Mouse (Mus musculus) left cerebral cortex, adult 9 months (tissue): ENCODE measurements at regions not wholly inside any gene's neighbourhood (a gene's known extent, or its start where the extent isn't known, plus 50 kb on each side); places are given as distances from the start of the nearest gene placed in this dataset.
A peak's percentile ranks its signal among the peaks of the same experiment; 100 is the strongest.

Source experiments
- DNase-seq, 2 experiments: peaks; one replicate each; pipeline ENCODE4 v3.0.0; 2022; ENCODE audit warnings: low spot score in 2 of 2

- no peak for DNase-seq
These were observed 85.6 kb downstream of the Fgf18 start for GRCm38 (mm10) chr11:33061570-33061969.

DNA sequence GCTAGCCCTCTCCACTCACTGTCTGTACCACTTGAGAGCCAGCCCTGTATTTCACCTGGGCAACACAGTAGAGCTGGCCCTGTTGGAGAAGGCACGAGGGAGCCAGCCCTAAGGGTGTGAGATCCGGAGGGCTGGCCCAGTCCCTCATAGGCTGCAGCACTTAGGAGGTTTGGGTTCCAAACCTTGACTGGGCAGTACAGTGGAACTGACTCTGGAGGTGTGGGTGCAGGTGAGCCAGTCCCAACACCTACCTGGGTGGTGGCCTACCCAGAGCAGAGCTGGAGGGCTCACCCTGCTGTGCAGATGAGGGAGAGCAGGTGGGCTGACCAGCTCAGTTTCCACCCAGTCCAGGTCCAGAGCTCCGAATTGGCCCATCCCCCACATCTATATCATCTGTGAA lies 86.8 kb downstream of the Fgf18 start:
- no peak for DNase-seq

DNA sequence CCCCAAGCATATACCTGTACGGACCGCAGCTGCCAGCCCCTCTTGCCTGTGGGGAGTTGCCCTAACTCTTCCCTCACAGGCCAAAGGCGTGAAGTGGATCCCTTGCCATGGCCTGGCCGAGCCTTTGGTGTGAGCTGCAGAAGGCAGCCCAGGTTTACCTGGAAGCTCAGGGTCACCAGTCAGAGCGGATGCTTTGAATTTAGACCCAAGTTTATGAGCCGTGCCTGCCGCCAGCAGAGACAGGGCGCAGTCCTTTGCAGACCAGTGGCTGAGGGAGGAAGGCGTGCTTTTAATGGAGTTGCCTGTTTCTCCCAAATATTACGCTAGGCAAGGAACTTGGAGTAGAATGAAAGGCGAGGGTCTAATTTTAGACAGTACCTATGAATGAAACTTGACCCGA lies 97.0 kb downstream of the Fgf18 start:
- DNase-seq, result no peak

DNA sequence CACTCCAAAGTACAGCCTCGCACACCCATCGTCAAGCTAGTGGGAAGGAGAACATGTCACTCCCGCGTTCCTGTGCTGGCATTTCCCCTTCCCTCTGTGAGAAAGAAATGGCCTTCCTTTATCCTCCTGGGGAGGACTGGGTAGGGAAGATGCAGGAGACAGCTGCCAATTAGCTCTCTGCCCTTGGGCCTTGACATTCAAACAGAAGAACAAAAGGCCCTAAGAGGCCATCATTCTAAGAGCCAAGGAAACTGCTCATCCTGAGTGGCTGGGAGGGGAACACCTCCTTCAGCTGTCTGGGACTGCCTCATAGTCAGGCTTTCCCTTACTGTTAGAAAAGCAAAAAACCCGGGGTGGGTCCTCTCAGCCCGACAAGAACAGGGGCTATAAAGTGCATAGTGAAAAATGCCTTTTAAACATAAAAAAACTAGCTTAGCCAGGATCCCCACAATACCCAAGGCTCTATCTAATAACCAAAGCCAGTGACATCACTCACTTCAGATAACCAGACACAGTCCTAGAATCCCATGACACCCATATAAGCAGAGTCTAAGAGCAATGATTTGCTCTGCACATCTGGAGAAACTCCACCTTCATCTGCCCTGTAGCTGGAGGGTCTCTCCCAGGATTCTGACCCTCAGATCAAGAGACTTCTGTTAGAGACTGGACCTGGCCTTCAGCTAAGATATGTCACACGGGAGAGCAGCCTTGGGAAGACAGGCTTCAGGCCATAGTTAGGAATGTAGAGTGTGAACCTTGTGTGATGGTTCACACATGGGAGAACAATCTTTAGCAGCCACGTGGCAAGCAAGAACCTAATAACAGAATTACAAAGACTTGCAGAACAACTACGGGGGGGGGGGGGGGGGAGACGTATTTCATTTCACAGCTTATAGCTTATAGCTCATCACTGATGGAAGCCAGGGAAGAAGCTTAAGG lies 107.1 kb downstream of the Fgf18 start:
- DNase-seq, result no peak

- DNase-seq, result no peak
These were observed 110.8 kb downstream of the Fgf18 start for GRCm38 (mm10) chr11:33036367-33036766.

- DNase-seq, result no peak
These were observed 118.3 kb downstream of the Fgf18 start for GRCm38 (mm10) chr11:33028920-33029319.

GRCm38 (mm10) chr11:33027121-33027520 lies 120.1 kb downstream of the Fgf18 start:
- no peak for DNase-seq

- no peak for DNase-seq
These were observed 133.7 kb downstream of the Fgf18 start for GRCm38 (mm10) chr11:33013229-33014185.

DNA sequence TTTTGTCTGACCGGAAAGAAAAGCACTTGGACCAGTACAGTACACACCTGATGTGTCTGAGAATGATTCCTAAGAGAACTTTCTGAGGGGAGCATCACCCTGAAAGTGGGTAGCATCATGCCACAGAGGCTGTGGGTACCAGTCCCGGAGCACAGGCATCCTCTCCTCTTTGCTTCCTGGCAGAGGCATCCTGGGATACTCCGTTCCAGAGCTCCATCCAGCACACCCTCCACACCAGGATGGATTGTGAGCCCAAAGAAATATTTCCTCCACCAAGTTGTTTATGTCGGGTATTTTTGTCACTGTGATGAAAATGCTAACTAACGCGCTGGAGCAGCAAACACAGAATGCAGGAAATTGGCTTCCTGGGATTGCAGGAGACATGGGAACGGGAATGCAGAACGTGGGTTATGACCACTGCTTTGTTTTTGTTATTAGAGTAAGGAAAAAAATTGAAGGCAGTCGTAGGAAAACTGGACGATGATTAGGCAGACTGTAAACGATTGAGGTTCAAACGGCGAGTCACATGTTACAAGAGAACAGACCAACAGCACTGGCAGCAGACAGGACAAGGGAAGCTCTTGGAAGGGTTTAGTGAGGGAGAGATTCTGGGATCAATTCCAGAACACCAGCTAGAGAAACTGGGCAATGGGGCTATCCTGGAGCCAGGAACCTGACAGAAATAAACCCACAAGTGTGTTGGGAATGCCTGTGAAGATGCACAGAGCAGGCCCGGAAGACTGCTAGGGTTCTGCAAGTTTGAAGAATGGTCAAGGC lies 134.6 kb downstream of the Fgf18 start:
- DNase-seq, result no peak

DNA sequence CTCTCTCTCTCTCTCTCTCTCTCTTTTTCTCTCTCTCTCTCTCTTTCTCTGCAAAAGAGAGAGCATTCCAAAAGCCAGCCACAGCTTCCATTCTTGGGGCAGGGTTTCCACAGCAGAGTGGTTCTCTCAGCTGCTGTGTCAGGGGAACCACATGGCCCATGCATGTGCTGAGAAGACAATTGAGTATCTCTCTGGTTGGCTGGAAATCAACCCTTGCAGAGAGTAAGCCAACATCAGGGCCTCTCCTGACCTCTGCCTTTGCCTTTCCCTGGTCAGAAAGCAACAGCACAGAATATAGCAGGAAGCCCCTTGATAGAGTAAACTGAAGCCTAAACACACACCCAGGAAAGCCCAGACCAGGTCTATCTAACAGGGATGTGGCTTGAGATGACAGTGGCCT lies 138.6 kb downstream of the Fgf18 start:
- no peak for DNase-seq

- no peak for DNase-seq
These were observed 139.2 kb downstream of the Fgf18 start for GRCm38 (mm10) chr11:33007826-33008530.

GRCm38 (mm10) chr11:33007366-33007765 lies 139.8 kb downstream of the Fgf18 start:
- no peak for DNase-seq

DNA sequence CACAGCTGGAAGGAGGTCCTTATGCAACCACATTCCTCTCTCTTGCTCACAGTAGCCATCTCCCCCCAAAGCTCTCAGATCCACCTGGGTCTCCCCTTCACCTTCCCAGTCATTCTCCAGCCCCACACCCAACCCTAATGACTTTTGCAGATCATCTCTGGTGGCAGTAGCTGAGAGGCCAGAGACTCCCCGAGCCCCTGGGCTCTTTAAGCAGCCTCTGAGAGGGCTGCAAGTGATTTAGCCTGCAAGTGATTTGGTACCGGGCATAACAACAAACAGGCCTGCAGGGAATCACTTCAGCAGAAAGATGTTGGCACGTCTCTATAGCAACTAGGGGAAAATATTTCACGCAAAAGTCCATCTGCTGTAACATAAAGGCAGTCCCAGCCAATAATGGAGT lies 142.0 kb downstream of the Fgf18 start:
- no peak for DNase-seq

GRCm38 (mm10) chr11:33004603-33005002 lies 142.6 kb downstream of the Fgf18 start:
- no peak for DNase-seq

GRCm38 (mm10) chr11:32999684-33000255 lies 147.4 kb downstream of the Fgf18 start:
- DNase-seq, result no peak

- DNase-seq, result peak in 1 of 2 experiments; percentile 58
These were observed 148.3 kb downstream of the Fgf18 start for GRCm38 (mm10) chr11:32998687-32999605.

DNA sequence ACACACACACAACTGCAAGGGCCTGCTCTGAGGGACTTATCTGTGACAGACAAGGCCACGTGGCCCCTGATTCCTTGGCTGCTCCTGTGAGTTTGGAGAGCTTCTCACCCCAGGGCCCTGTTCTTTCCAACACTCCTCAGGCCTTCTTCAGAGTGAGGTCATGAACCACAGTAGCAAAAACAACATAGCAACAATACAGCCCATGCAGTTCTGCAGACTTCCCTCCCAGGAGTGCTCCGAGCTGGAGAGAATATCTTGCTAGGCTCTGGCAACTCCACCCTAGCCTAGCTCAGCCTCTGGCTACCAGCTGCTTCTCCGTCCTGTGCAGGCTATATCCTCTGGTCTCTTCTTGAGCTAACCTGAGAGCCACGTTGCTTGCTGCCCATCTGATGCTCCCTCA lies 152.8 kb downstream of the Fgf18 start:
- no peak for DNase-seq

DNA sequence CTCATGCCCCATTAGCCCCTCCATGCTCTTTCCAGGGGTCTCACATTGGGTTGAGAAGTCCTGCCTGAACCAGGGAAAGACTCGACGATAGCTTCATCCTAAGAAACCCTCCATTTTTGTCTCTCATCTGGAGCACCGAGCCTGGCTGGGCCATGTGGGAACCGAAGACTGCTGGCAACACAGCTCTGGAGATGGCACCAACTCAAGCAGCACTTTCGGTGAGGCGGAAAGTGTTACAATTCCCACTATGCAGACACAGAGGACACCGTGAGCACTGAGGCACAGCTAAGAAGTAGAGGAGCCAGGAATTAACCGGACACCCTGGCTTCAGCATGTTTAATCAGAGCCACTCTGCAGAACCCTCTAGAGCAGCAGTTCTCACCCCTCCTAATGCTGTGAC lies 153.8 kb downstream of the Fgf18 start:
- no peak for DNase-seq

- no peak for DNase-seq
These were observed 156.1 kb downstream of the Fgf18 start for GRCm38 (mm10) chr11:32991036-32991616.
